ENCODE assay signal across 9 mouse cellular contexts in the genomic region with DNA sequence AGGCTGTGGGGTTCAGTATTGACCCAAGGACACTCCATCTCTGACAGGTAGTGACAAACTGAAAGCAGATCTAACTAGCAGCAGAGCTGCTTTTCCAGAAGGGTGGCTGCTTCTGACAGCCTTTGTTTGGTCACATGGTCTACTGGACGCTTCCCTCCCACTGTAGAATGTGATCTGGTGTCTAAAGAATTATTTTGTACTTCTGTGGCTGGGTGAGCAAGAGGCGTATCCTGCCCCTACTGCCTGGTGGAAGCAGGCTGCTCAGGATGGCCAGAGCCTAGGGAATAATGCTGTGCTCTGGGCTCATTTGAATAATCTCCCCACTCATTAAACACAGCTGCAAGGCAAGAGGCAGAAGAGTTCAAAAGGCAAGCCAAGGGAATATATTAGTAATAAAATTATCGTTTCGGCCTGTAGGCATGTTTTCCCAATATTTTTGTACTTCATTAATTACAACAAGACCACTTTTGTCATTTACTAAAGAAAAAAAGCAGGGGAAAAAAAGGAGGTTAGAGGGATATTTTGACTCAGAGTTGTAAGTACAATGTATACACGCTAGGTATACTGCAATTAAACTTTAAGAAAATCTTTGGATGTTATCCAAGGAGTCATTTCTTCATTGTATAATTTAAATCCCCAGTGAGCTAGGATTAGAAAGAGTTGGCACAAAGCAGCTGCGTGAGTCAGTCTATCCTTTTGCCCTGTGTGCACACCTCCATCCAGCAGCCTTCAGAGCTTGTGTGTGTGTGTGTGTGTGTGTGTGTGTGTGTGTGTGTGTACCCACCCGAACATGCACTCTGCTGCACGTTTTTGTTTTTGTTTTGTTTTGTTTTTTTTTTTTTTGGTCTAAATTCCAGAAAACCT.
DNase-seq lines count a peak whose midpoint lies in the region; ATAC-seq and TF ChIP-seq lines count a peak whose summit lies in the region.
"Had no signal": no experiment of that assay in that cellular context is flagged by ENCODE, and none has a peak within 500 bp of the region (broad histone marks: within the 10 kb centered on the region; RNA-seq: fewer than 3 reads in every experiment).

No protein-coding gene starts in this region.

- H3K9me3 ChIP-seq in stomach, embryonic 15.5 days = no peaks in the 10 kb centered on the region
- H3K9me3 ChIP-seq in stomach, postnatal 0 days (ENCODE audit: control insufficient read depth, low read length) = no peaks in the 10 kb centered on the region
- H3K9me3 ChIP-seq in forebrain, postnatal 0 days (ENCODE audit: low read length) = no peaks in the 10 kb centered on the region
- no peaks in the 10 kb centered on the region for H3K9me3 ChIP-seq in stomach, embryonic 16.5 days (replicated peaks; ENCODE audit: control insufficient read depth, low read length)

- no peaks in the 10 kb centered on the region for H3K4me1 ChIP-seq in stomach, embryonic 15.5 days
- H3K4me1 ChIP-seq in stomach, postnatal 0 days (replicated peaks; ENCODE audit: control insufficient read depth, insufficient read depth) = no peaks in the 10 kb centered on the region
- no peaks in the 10 kb centered on the region for H3K4me1 ChIP-seq in forebrain, postnatal 0 days (ENCODE audit: insufficient read depth)
- H3K4me1 ChIP-seq in stomach, embryonic 16.5 days (ENCODE audit: control insufficient read depth, insufficient read depth, low read length) = no peaks in the 10 kb centered on the region; the same call in 1 of the 2 replicates

- H3K27me3 ChIP-seq in stomach, embryonic 15.5 days (replicated peaks) = no peaks in the 10 kb centered on the region
- H3K27me3 ChIP-seq in stomach, postnatal 0 days (ENCODE audit: control insufficient read depth, insufficient read depth, low read length) = no peaks in the 10 kb centered on the region
- H3K27me3 ChIP-seq in forebrain, postnatal 0 days (ENCODE audit: insufficient read depth, low read length) = no peaks in the 10 kb centered on the region
- H3K27me3 ChIP-seq in stomach, embryonic 16.5 days (ENCODE audit: control insufficient read depth, insufficient read depth, low read length) = no peaks in the 10 kb centered on the region

- intact Hi-C loops in heart, postnatal 14 days (cut with DNase I) = no loop called here

- H3K36me3 ChIP-seq in stomach, embryonic 15.5 days = no peaks in the 10 kb centered on the region
- H3K36me3 ChIP-seq in stomach, postnatal 0 days (ENCODE audit: control insufficient read depth, insufficient read depth, low read length) = no peaks in the 10 kb centered on the region
- no peaks in the 10 kb centered on the region for H3K36me3 ChIP-seq in forebrain, postnatal 0 days (ENCODE audit: insufficient read depth)
- no peaks in the 10 kb centered on the region for H3K36me3 ChIP-seq in stomach, embryonic 16.5 days (ENCODE audit: control insufficient read depth, insufficient read depth, low read length)

- no peak for TF ChIP-seq EP300 in stomach, postnatal 0 days (optimal IDR thresholded peaks at IDR 0.05)

- H3K9ac ChIP-seq in stomach, embryonic 15.5 days = no peak overlapping the region
- H3K9ac ChIP-seq in stomach, postnatal 0 days (ENCODE audit: low read length) = no peak overlapping the region
- no peak overlapping the region for H3K9ac ChIP-seq in forebrain, postnatal 0 days
- no peak overlapping the region for H3K9ac ChIP-seq in stomach, embryonic 16.5 days (ENCODE audit: low read length)

- DNase-seq in stomach, postnatal 0 days (ENCODE audit: low spot score) = no peak
- no peak for DNase-seq in forebrain, postnatal 0 days
- peak; percentile 12 for DNase-seq in kidney, postnatal 14 days
- no peak for DNase-seq in heart, postnatal 14 days
- DNase-seq in urinary bladder, postnatal 36 days (ENCODE audit: low spot score in 2 of 2) = no peak
- no peak for DNase-seq in urinary bladder, postnatal 25 days (ENCODE audit: low spot score)

- 0 out of 2 replicates have a peak overlapping the region, but pooled peaks have one; percentile 13 for H3K4me2 ChIP-seq in stomach, embryonic 15.5 days
- H3K4me2 ChIP-seq in stomach, postnatal 0 days (replicated peaks; ENCODE audit: low read depth) = no peak overlapping the region; the same call in 1 of the 2 replicates
- 0 out of 2 replicates have a peak overlapping the region, but pooled peaks have one; percentile 2 for H3K4me2 ChIP-seq in forebrain, postnatal 0 days (ENCODE audit: low read depth)
- no peak overlapping the region for H3K4me2 ChIP-seq in stomach, embryonic 16.5 days (ENCODE audit: low read depth, low read length)

- ATAC-seq in stomach, embryonic 15.5 days (ENCODE audit: insufficient read depth, low FRiP score, low read depth) = no peak
- no peak for ATAC-seq in stomach, postnatal 0 days (ENCODE audit: low FRiP score, low TSS enrichment)
- ATAC-seq in forebrain, postnatal 0 days = peak; percentile 32; the same call in 1 of the 2 replicates
- ATAC-seq in stomach, embryonic 16.5 days (ENCODE audit: insufficient read depth, low FRiP score) = peak; percentile 64; the same call in 1 of the 2 replicates

- H3K4me3 ChIP-seq in stomach, embryonic 15.5 days (replicated peaks) = no peak overlapping the region
- no peak overlapping the region for H3K4me3 ChIP-seq in stomach, postnatal 0 days (ENCODE audit: low read depth, low read length)
- no peak overlapping the region for H3K4me3 ChIP-seq in forebrain, postnatal 0 days (ENCODE audit: low read depth, low read length)
- H3K4me3 ChIP-seq in stomach, embryonic 16.5 days (replicated peaks; ENCODE audit: low read length) = no peak overlapping the region
- H3K4me3 ChIP-seq: erythroblast, embryonic 14.5 days had no signal

- 44% methylated on average over 8 of the region's 8 CpGs for WGBS in stomach, embryonic 15.5 days
- WGBS in stomach, postnatal 0 days = 30% methylated on average over 8 of the region's 8 CpGs
- 8% methylated on average over 8 of the region's 8 CpGs for WGBS in forebrain, postnatal 0 days
- 37% methylated on average over 8 of the region's 8 CpGs for WGBS in stomach, embryonic 16.5 days

- H3K27ac ChIP-seq in stomach, embryonic 15.5 days = no peak overlapping the region
- H3K27ac ChIP-seq in stomach, postnatal 0 days (replicated peaks) = no peak overlapping the region
- H3K27ac ChIP-seq in forebrain, postnatal 0 days (ENCODE audit: low read depth, low read length) = no peak overlapping the region
- H3K27ac ChIP-seq in stomach, embryonic 16.5 days (ENCODE audit: low read length) = no peak overlapping the region

- TF ChIP-seq CTCF in stomach, postnatal 0 days (IDR thresholded peaks at IDR 0.05; ENCODE audit: low read depth) = no peak
- no peak for TF ChIP-seq CTCF in forebrain, postnatal 0 days (IDR thresholded peaks at IDR 0.05; ENCODE audit: low read depth)

Comparison
In these comparisons a context has a peak if more than half of its experiments do, and no peak if none do; other contexts are left out.
1. ATAC-seq: peak in forebrain, postnatal 0 days (single experiment) and stomach, embryonic 16.5 days (single experiment); none in stomach, embryonic 15.5 days (single experiment) and stomach, postnatal 0 days (single experiment).
2. H3K4me2 ChIP-seq: peak in stomach, embryonic 15.5 days (single experiment) and forebrain, postnatal 0 days (single experiment); none in stomach, postnatal 0 days (single experiment) and stomach, embryonic 16.5 days (single experiment).